Mouse (Mus musculus): ENCODE measurements at regions not wholly inside any gene's neighbourhood (a gene's known extent, or its start where the extent isn't known, plus 50 kb on each side); places are given as distances from the start of the nearest gene placed in this dataset.

- no peak for DNase-seq (ENCODE audit: low spot score)
Observed at GRCm38 (mm10) chr1:193700217-193700616, 330.1 kb upstream of the Camk1g start.

- peak; percentile 90 for DNase-seq (ENCODE audit: low spot score)
Observed at GRCm38 (mm10) chr1:193698603-193699266, 328.6 kb upstream of the Camk1g start.

GRCm38 (mm10) chr1:193697857-193698256 lies 327.8 kb upstream of the Camk1g start:
- DNase-seq (ENCODE audit: low spot score) = no peak

- no peak for DNase-seq (ENCODE audit: low spot score)
Observed at GRCm38 (mm10) chr1:193697001-193697400, 326.9 kb upstream of the Camk1g start.

- no peak for DNase-seq (ENCODE audit: low spot score)
Observed at GRCm38 (mm10) chr1:193692991-193693390, 322.9 kb upstream of the Camk1g start.

- peak; percentile 19 for DNase-seq (ENCODE audit: low spot score)
Observed at GRCm38 (mm10) chr1:193689601-193690000, 319.5 kb upstream of the Camk1g start.

GRCm38 (mm10) chr1:193682917-193683316 lies 312.8 kb upstream of the Camk1g start:
- DNase-seq (ENCODE audit: low spot score) = no peak

GRCm38 (mm10) chr1:193678448-193678847 lies 308.4 kb upstream of the Camk1g start:
- DNase-seq (ENCODE audit: low spot score) = no peak

- peak; percentile 64 for DNase-seq (ENCODE audit: low spot score)
Observed at GRCm38 (mm10) chr1:193673236-193673830, 303.2 kb upstream of the Camk1g start.

- DNase-seq (ENCODE audit: low spot score) = no peak
Observed at GRCm38 (mm10) chr1:193672681-193673080, 302.6 kb upstream of the Camk1g start.

- no peak for DNase-seq (ENCODE audit: low spot score)
Observed at GRCm38 (mm10) chr1:193671816-193672254, 301.7 kb upstream of the Camk1g start.

- no peak for DNase-seq (ENCODE audit: low spot score)
Observed at GRCm38 (mm10) chr1:193671046-193671445, 300.9 kb upstream of the Camk1g start.

GRCm38 (mm10) chr1:193670008-193670407 lies 299.9 kb upstream of the Camk1g start:
- no peak for DNase-seq (ENCODE audit: low spot score)

GRCm38 (mm10) chr1:193668841-193669240 lies 298.7 kb upstream of the Camk1g start:
- no peak for DNase-seq (ENCODE audit: low spot score)

GRCm38 (mm10) chr1:193665854-193666253 lies 295.8 kb upstream of the Camk1g start:
- DNase-seq (ENCODE audit: low spot score) = peak; percentile 37

- DNase-seq (ENCODE audit: low spot score) = no peak
Observed at GRCm38 (mm10) chr1:193664569-193664968, 294.5 kb upstream of the Camk1g start.

GRCm38 (mm10) chr1:193663587-193663986 lies 293.5 kb upstream of the Camk1g start:
- DNase-seq (ENCODE audit: low spot score) = no peak

GRCm38 (mm10) chr1:193662166-193662890 lies 292.2 kb upstream of the Camk1g start:
- DNase-seq (ENCODE audit: low spot score) = no peak

GRCm38 (mm10) chr1:193661377-193661776 lies 291.3 kb upstream of the Camk1g start:
- no peak for DNase-seq (ENCODE audit: low spot score)

- DNase-seq (ENCODE audit: low spot score) = no peak
Observed at GRCm38 (mm10) chr1:193655076-193655677, 285.1 kb upstream of the Camk1g start.

GRCm38 (mm10) chr1:193650275-193650674 lies 280.2 kb upstream of the Camk1g start:
- no peak for DNase-seq (ENCODE audit: low spot score)

GRCm38 (mm10) chr1:193649400-193649799 lies 279.3 kb upstream of the Camk1g start:
- no peak for DNase-seq (ENCODE audit: low spot score)
